Comparison of ENCODE assay signal across 23 mouse cellular contexts in genomic region chr5:17582047-17582515, GRCm38 (mm10). TPM values are rescaled to one million over a fixed set of nuclear protein-coding genes. Genes with fewer than 3 reads are reported as not detected.
A peak's percentile ranks its signal among the peaks of the same experiment; 100 is the strongest.
DNase-seq lines count a peak whose midpoint lies in the region; ATAC-seq lines count a peak whose summit lies in the region.
"Had no signal": no experiment of that assay in that cellular context is flagged by ENCODE, and none has a peak within 500 bp of the region (broad histone marks: within the 10 kb centered on the region; RNA-seq: fewer than 3 reads in every experiment).

No protein-coding gene starts in this region.

- H3K4me1 ChIP-seq in forebrain, embryonic 11.5 days (replicated peaks; ENCODE audit: control insufficient read depth, insufficient read depth, low read length) = no peaks in the 10 kb centered on the region
- H3K4me1 ChIP-seq in forebrain, embryonic 13.5 days = peaks cover 19% of the 10 kb centered on the region
- H3K4me1 ChIP-seq in midbrain, embryonic 13.5 days (replicated peaks) = peaks cover 9% of the 10 kb centered on the region; the same call in 1 of the 2 replicates
- no peaks in the 10 kb centered on the region for H3K4me1 ChIP-seq in midbrain, embryonic 11.5 days (ENCODE audit: control insufficient read depth, insufficient read depth, low read length)
- no peaks in the 10 kb centered on the region for H3K4me1 ChIP-seq in midbrain, embryonic 15.5 days
- H3K4me1 ChIP-seq: kidney, embryonic 15.5 days; stomach, embryonic 15.5 days had no signal

- no peak for DNase-seq in forebrain, embryonic 11.5 days (ENCODE audit: low spot score)
- DNase-seq in midbrain, embryonic 11.5 days (ENCODE audit: low spot score, missing footprints) = no peak
- no peak for DNase-seq in MN1 (ENCODE audit: low spot score)
- no peak for DNase-seq in liver
- DNase-seq: adrenal gland, postnatal 10 days; cerebellum, adult 9-11 months; gastrocnemius, postnatal 10 days; heart, adult 18-20 months; kidney, postnatal 4 days; layer of hippocampus, adult 9-11 months; left cerebral cortex, postnatal 4 days; liver, postnatal 0 days; lung, postnatal 36 days; thymus, adult 2 months had no signal

- ATAC-seq in forebrain, embryonic 11.5 days (replicated peaks; ENCODE audit: low FRiP score) = peak; percentile 66
- no peak; the same call in 1 of the 2 replicates for ATAC-seq in forebrain, embryonic 13.5 days
- ATAC-seq in midbrain, embryonic 13.5 days = peak; percentile 66
- no peak for ATAC-seq in midbrain, embryonic 11.5 days (ENCODE audit: low FRiP score)
- peak; percentile 59 for ATAC-seq in midbrain, embryonic 15.5 days (replicated peaks)
- ATAC-seq in inflammation-experienced regulatory T-cells, adult 6 months = no peak
- ATAC-seq: activated CD4-positive, CD25-positive, alpha-beta regulatory T cell, adult 4 months; intestine, postnatal 0 days; liver, postnatal 0 days had no signal

- no peaks in the 10 kb centered on the region for H3K36me3 ChIP-seq in forebrain, embryonic 11.5 days (ENCODE audit: control insufficient read depth, insufficient read depth, low read length)
- H3K36me3 ChIP-seq in forebrain, embryonic 13.5 days (ENCODE audit: poor library complexity, severe bottlenecking) = no peaks in the 10 kb centered on the region
- H3K36me3 ChIP-seq in midbrain, embryonic 13.5 days = no peaks in the 10 kb centered on the region
- H3K36me3 ChIP-seq in midbrain, embryonic 11.5 days (ENCODE audit: control insufficient read depth, insufficient read depth, low read length) = no peaks in the 10 kb centered on the region
- H3K36me3 ChIP-seq in midbrain, embryonic 15.5 days (replicated peaks) = no peaks in the 10 kb centered on the region
- H3K36me3 ChIP-seq: stomach, embryonic 15.5 days had no signal

- H3K9ac ChIP-seq in forebrain, embryonic 11.5 days (ENCODE audit: low read length) = no peak overlapping the region
- H3K9ac ChIP-seq in forebrain, embryonic 13.5 days = no peak overlapping the region
- H3K9ac ChIP-seq in midbrain, embryonic 13.5 days (replicated peaks) = no peak overlapping the region
- no peak overlapping the region for H3K9ac ChIP-seq in midbrain, embryonic 11.5 days (ENCODE audit: low read length)
- no peak overlapping the region for H3K9ac ChIP-seq in midbrain, embryonic 15.5 days
- H3K9ac ChIP-seq: kidney, embryonic 15.5 days; liver, postnatal 0 days; stomach, embryonic 15.5 days had no signal

- H3K9me3 ChIP-seq in forebrain, embryonic 11.5 days (ENCODE audit: control insufficient read depth, low read length) = no peaks in the 10 kb centered on the region
- H3K9me3 ChIP-seq in forebrain, embryonic 13.5 days (replicated peaks) = no peaks in the 10 kb centered on the region
- H3K9me3 ChIP-seq in midbrain, embryonic 13.5 days = no peaks in the 10 kb centered on the region
- no peaks in the 10 kb centered on the region for H3K9me3 ChIP-seq in midbrain, embryonic 11.5 days (ENCODE audit: control insufficient read depth, low read length)
- H3K9me3 ChIP-seq in midbrain, embryonic 15.5 days = no peaks in the 10 kb centered on the region
- H3K9me3 ChIP-seq: kidney, embryonic 15.5 days; stomach, embryonic 15.5 days had no signal

- no peak overlapping the region for H3K4me3 ChIP-seq in forebrain, embryonic 11.5 days (ENCODE audit: low read depth, low read length)
- H3K4me3 ChIP-seq in forebrain, embryonic 13.5 days = no peak overlapping the region
- H3K4me3 ChIP-seq in midbrain, embryonic 13.5 days (replicated peaks) = no peak overlapping the region
- H3K4me3 ChIP-seq in midbrain, embryonic 11.5 days (ENCODE audit: low read depth, low read length) = no peak overlapping the region
- no peak overlapping the region for H3K4me3 ChIP-seq in midbrain, embryonic 15.5 days
- H3K4me3 ChIP-seq: kidney, embryonic 15.5 days; left cerebral cortex, adult 2 months; stomach, embryonic 15.5 days had no signal

- no peak overlapping the region for H3K27ac ChIP-seq in forebrain, embryonic 11.5 days (ENCODE audit: low read depth, low read length)
- no peak overlapping the region for H3K27ac ChIP-seq in forebrain, embryonic 13.5 days
- no peak overlapping the region for H3K27ac ChIP-seq in midbrain, embryonic 13.5 days
- no peak overlapping the region for H3K27ac ChIP-seq in midbrain, embryonic 11.5 days (ENCODE audit: low read depth, low read length)
- H3K27ac ChIP-seq in midbrain, embryonic 15.5 days = no peak overlapping the region
- H3K27ac ChIP-seq: kidney, embryonic 15.5 days; left cerebral cortex, adult 2 months; stomach, embryonic 15.5 days had no signal

- 26% methylated on average over 2 of the region's 2 CpGs for WGBS in forebrain, embryonic 11.5 days
- WGBS in forebrain, embryonic 13.5 days = 11% methylated on average over 2 of the region's 2 CpGs
- WGBS in midbrain, embryonic 13.5 days = 23% methylated on average over 2 of the region's 2 CpGs
- WGBS in midbrain, embryonic 11.5 days = 66% methylated on average over 2 of the region's 2 CpGs
- WGBS in midbrain, embryonic 15.5 days = 18% methylated on average over 2 of the region's 2 CpGs

- H3K27me3 ChIP-seq in forebrain, embryonic 11.5 days (ENCODE audit: control insufficient read depth, insufficient read depth, low read length) = no peaks in the 10 kb centered on the region
- H3K27me3 ChIP-seq in forebrain, embryonic 13.5 days = no peaks in the 10 kb centered on the region
- H3K27me3 ChIP-seq in midbrain, embryonic 13.5 days = no peaks in the 10 kb centered on the region
- no peaks in the 10 kb centered on the region for H3K27me3 ChIP-seq in midbrain, embryonic 11.5 days (ENCODE audit: control insufficient read depth, insufficient read depth, low read length)
- H3K27me3 ChIP-seq in midbrain, embryonic 15.5 days (replicated peaks) = no peaks in the 10 kb centered on the region
- H3K27me3 ChIP-seq: kidney, embryonic 15.5 days; stomach, embryonic 15.5 days had no signal

- no peak overlapping the region for H3K4me2 ChIP-seq in forebrain, embryonic 11.5 days (ENCODE audit: low read depth, low read length, severe bottlenecking)
- H3K4me2 ChIP-seq in forebrain, embryonic 13.5 days = no peak overlapping the region
- no peak overlapping the region for H3K4me2 ChIP-seq in midbrain, embryonic 13.5 days (replicated peaks)
- H3K4me2 ChIP-seq in midbrain, embryonic 11.5 days = no peak overlapping the region
- no peak overlapping the region for H3K4me2 ChIP-seq in midbrain, embryonic 15.5 days
- H3K4me2 ChIP-seq: kidney, embryonic 15.5 days; stomach, embryonic 15.5 days had no signal

RNA-seq across cellular contexts. Expression of gene Sema3c, which starts 8.0 kb away (rescaled TPM):
- 16.1 and 16.2 TPM in 2 replicates for polyA plus RNA-seq in forebrain, embryonic 11.5 days (2014; fragmentation: Nextera tagmentation; extraction: Ambion mirVana)
- polyA plus RNA-seq in forebrain, embryonic 13.5 days (2015; fragmentation: Nextera tagmentation; extraction: Ambion mirVana) = 16.6 and 17.4 TPM in 2 replicates
- 9.2 and 9.4 TPM in 2 replicates for polyA plus RNA-seq in midbrain, embryonic 13.5 days (2015; fragmentation: Nextera tagmentation; extraction: Ambion mirVana)
- 18.8 and 20.5 TPM in 2 replicates for polyA plus RNA-seq in midbrain, embryonic 11.5 days (2014; fragmentation: Nextera tagmentation; extraction: Ambion mirVana)
- polyA plus RNA-seq in midbrain, embryonic 15.5 days (2015; fragmentation: Nextera tagmentation; extraction: Ambion mirVana) = 11.1 and 13.7 TPM in 2 replicates
- polyA plus RNA-seq in inflammation-experienced regulatory T-cells, adult 6 months (2017; shearing (Covaris generic)) = under 1 TPM in 1 of 3 experiments, not detected in 2; 0.21 TPM

Comparison
In these comparisons a context has a peak if more than half of its experiments do, and no peak if none do; other contexts are left out.
1. ATAC-seq: peak in forebrain, embryonic 11.5 days (single experiment), midbrain, embryonic 13.5 days (single experiment) and midbrain, embryonic 15.5 days (single experiment); none in forebrain, embryonic 13.5 days (single experiment), midbrain, embryonic 11.5 days (single experiment) and inflammation-experienced regulatory T-cells, adult 6 months (single experiment).